8 mouse cellular contexts compared by ENCODE assay signal in the genomic region with DNA sequence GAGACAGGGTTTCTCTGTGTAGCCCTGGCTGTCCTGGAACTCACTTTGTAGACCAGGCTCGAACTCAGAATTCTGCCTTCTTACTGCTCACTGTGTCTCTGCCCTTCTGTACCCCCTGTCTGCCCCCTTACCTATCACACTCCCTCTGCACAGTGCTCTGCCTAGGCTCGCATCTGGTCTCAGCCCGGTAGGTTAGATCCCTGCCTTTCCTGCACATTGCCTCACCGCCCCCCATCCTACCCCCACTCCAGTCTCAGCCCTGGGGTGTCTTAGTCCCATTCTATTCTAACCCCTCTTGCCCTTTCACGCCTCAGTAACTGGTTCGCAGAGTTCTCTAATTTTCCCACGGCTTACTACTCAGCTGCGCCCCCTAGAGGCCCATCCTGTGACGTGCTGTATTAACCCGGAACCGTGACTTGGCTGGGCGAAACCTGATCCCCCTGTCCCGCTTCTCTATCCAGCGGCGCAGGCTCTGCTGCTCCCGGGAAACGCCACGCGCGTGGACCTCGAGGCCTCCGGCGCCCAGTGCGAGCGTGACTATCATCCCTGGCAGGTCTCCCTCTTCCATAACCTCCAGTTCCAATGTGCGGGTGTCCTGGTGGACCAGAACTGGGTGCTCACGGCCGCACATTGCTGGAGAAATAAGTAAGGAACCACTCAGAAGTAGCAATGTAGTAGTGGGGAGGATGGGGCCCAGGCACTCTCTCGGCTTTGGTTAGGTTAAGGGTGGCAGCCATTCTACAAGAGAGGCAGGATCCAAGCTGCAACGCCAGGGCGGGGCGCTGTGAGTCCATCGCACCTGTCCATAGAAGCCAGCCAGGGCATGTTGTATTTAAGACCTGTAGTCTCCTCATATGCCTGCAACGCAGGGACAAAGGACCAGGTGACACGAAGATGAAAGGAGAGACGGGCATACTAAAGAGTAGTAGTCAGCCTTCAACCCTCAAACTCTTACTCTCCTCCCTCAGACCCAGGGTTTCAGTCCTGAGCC. TPM values are rescaled to one million over a fixed set of nuclear protein-coding genes. Genes with fewer than 3 reads are reported as not detected.
A peak's percentile ranks its signal among the peaks of the same experiment; 100 is the strongest.
DNase-seq lines count a peak whose midpoint lies in the region; ATAC-seq and TF ChIP-seq lines count a peak whose summit lies in the region.

No protein-coding gene starts in this region.

- no peak for TF ChIP-seq POLR2A in small intestine, adult 2 months (IDR thresholded peaks at IDR 0.05; ENCODE audit: low read depth, low read length)

- H3K9me3 ChIP-seq in midbrain, embryonic 11.5 days (ENCODE audit: control insufficient read depth, low read length), result no peaks in the 10 kb centered on the region

- H3K27ac ChIP-seq in midbrain, embryonic 11.5 days (ENCODE audit: low read depth, low read length), result no peak overlapping the region
- H3K27ac ChIP-seq in small intestine, adult 2 months (ENCODE audit: insufficient read depth, low read depth, low read length), result no peak overlapping the region

- peak overlapping the region; percentile 57; the same call in 1 of the 2 replicates for H3K9ac ChIP-seq in midbrain, embryonic 11.5 days (ENCODE audit: low read length)

- H3K36me3 ChIP-seq in midbrain, embryonic 11.5 days (ENCODE audit: control insufficient read depth, insufficient read depth, low read length), result no peaks in the 10 kb centered on the region
- H3K36me3 ChIP-seq in small intestine, adult 2 months (ENCODE audit: control insufficient read depth, insufficient read depth, low read length), result no peaks in the 10 kb centered on the region

- no peaks in the 10 kb centered on the region; the same call in 1 of the 2 replicates for H3K4me1 ChIP-seq in midbrain, embryonic 11.5 days (ENCODE audit: control insufficient read depth, insufficient read depth, low read length)
- H3K4me1 ChIP-seq in small intestine, adult 2 months (ENCODE audit: control insufficient read depth, insufficient read depth, insufficient read length, low read length), result 0 out of 2 replicates have a peak, but pooled peaks cover 2% of the 10 kb centered on the region

- peak; percentile 83 for ATAC-seq in midbrain, embryonic 11.5 days (ENCODE audit: low FRiP score)

- H3K4me2 ChIP-seq in midbrain, embryonic 11.5 days, result peak overlapping the region; percentile 56

- TF ChIP-seq CTCF in small intestine, adult 2 months (IDR thresholded peaks at IDR 0.05; ENCODE audit: extremely low read depth, insufficient read length, insufficient replicate concordance, low read depth, low read length), result peak; percentile 81; the same call in 1 of the 2 replicates

- no peaks in the 10 kb centered on the region for H3K27me3 ChIP-seq in midbrain, embryonic 11.5 days (ENCODE audit: control insufficient read depth, insufficient read depth, low read length)
- H3K27me3 ChIP-seq in small intestine, adult 2 months (ENCODE audit: control insufficient read depth, insufficient read depth, low read length), result no peaks in the 10 kb centered on the region

- WGBS in midbrain, embryonic 11.5 days, result 5% methylated on average over 36 of the region's 36 CpGs
- WGBS in small intestine, adult 2 months, result 10% methylated on average over 36 of the region's 36 CpGs

- peak; percentile 91 for DNase-seq in ZHBTc4 (ENCODE audit: low read depth, low spot score)
- peak; percentile 41 for DNase-seq in cerebellum, postnatal 36 days
- peak; percentile 74 for DNase-seq in gastrocnemius, postnatal 14 days
- DNase-seq in induced T-regulatory cell, adult 2 months (ENCODE audit: low read depth), result peak; percentile 88
- DNase-seq in left cerebral cortex, postnatal 4 days, result peak; percentile 74
- peak; percentile 99 for DNase-seq in midbrain, embryonic 11.5 days (ENCODE audit: low spot score, missing footprints)
- no peak for DNase-seq in MN1 (ENCODE audit: low spot score)

- intact Hi-C loops in gastrocnemius, postnatal 14 days (cut with DNase I; ENCODE audit: low total_unique reads), result loop anchor here (5.0 kb wide), 1 partner anchor 100 kb away; no protein-coding TSS in a partner anchor
- intact Hi-C loops in left cerebral cortex, postnatal 4 days (cut with DNase I), result no loop called here

- H3K4me3 ChIP-seq in midbrain, embryonic 11.5 days (ENCODE audit: low read depth, low read length), result peak overlapping the region; percentile 17
- peak overlapping the region; percentile 46 for H3K4me3 ChIP-seq in small intestine, adult 2 months (ENCODE audit: low read depth, low read length)

RNA-seq across cellular contexts. Expression of a gene that starts 1.7 kb away (rescaled TPM):
- under 1 TPM in 1 of 2 experiments, not detected in 1; 0.22 TPM for total RNA-seq in gastrocnemius, postnatal 14 days (2021)
- total RNA-seq in left cerebral cortex, postnatal 4 days (2021), result not detected
- polyA plus RNA-seq in midbrain, embryonic 11.5 days (2014; fragmentation: Nextera tagmentation; extraction: Ambion mirVana), result 0.19 and 0.29 TPM in 2 replicates
- 0.19 TPM in 2 replicates for polyA plus RNA-seq in small intestine, adult 2 months (2012; rRNA removed)

RNA-seq across cellular contexts. Expression of a gene that starts 8.2 kb away (rescaled TPM):
- total RNA-seq in gastrocnemius, postnatal 14 days (2021), result not detected
- total RNA-seq in left cerebral cortex, postnatal 4 days (2021), result not detected
- 0.19 TPM in 1 of 2 replicates, not detected in the other for polyA plus RNA-seq in midbrain, embryonic 11.5 days (2014; fragmentation: Nextera tagmentation; extraction: Ambion mirVana)
- not detected in 2 replicates for polyA plus RNA-seq in small intestine, adult 2 months (2012; rRNA removed)

RNA-seq across cellular contexts. Expression of a gene that starts 9.1 kb away (rescaled TPM):
- total RNA-seq in gastrocnemius, postnatal 14 days (2021), result not detected
- not detected for total RNA-seq in left cerebral cortex, postnatal 4 days (2021)
- polyA plus RNA-seq in midbrain, embryonic 11.5 days (2014; fragmentation: Nextera tagmentation; extraction: Ambion mirVana), result not detected in 2 replicates
- polyA plus RNA-seq in small intestine, adult 2 months (2012; rRNA removed), result 0.15 TPM in 1 of 2 replicates, not detected in the other

RNA-seq across cellular contexts. Expression of a gene that starts 13.9 kb away (rescaled TPM):
- not detected for total RNA-seq in gastrocnemius, postnatal 14 days (2021)
- not detected for total RNA-seq in left cerebral cortex, postnatal 4 days (2021)
- not detected in 2 replicates for polyA plus RNA-seq in midbrain, embryonic 11.5 days (2014; fragmentation: Nextera tagmentation; extraction: Ambion mirVana)
- polyA plus RNA-seq in small intestine, adult 2 months (2012; rRNA removed), result not detected in 2 replicates

RNA-seq across cellular contexts. Expression of a gene that starts 14.8 kb away (rescaled TPM):
- total RNA-seq in gastrocnemius, postnatal 14 days (2021), result 1 to 10 TPM; 2.4 to 2.7 TPM
- 10 to 100 TPM; 13.5 to 16.7 TPM for total RNA-seq in left cerebral cortex, postnatal 4 days (2021)
- polyA plus RNA-seq in midbrain, embryonic 11.5 days (2014; fragmentation: Nextera tagmentation; extraction: Ambion mirVana), result 7.6 and 7.8 TPM in 2 replicates
- 3.6 and 4.4 TPM in 2 replicates for polyA plus RNA-seq in small intestine, adult 2 months (2012; rRNA removed)
